Mouse (Mus musculus): ENCODE data around the gene Pthlh. TPM values are rescaled to one million over a fixed set of nuclear protein-coding genes. Genes with fewer than 3 reads are reported as not detected.

Gene Pthlh
- total RNA-seq, 2 experiments from 2014 or later: 1.2 to 1.4 TPM

- no peak for DNase-seq (ENCODE audit: low spot score)
- intact Hi-C loops (cut with DNase I): no loop called here
These were observed 56.1 kb downstream of the Pthlh start for GRCm38 (mm10) chr6:147207821-147208330.

Other genes starting within 250 kb of the Pthlh start
- gene Rep15, start 231.6 kb downstream of the Pthlh start, total RNA-seq (2021): 1 to 10 TPM in 1 of 2 experiments, under 1 TPM in 1; 0.56 to 1.1 TPM
- 100 to 1,000 TPM; 182 to 211 TPM for gene Mrps35, start 221.4 kb downstream of the Pthlh start, total RNA-seq (2021)
- not detected for gene Mansc4, start 177.2 kb downstream of the Pthlh start, total RNA-seq (2021)
- gene Klhl42, start 172.8 kb downstream of the Pthlh start, total RNA-seq (2021): 1 to 10 TPM; 5.4 to 6.7 TPM
- 10 to 100 TPM; 24.9 to 26.6 TPM for gene Ccdc91, start 211.6 kb upstream of the Pthlh start, total RNA-seq (2021)

All from heart, postnatal 25 days (tissue).